Mouse (Mus musculus) testis, adult 2 months (tissue): ENCODE results near the gene Ankra2. TPM values are rescaled to one million over a fixed set of nuclear protein-coding genes. Genes with fewer than 3 reads are reported as not detected.
A peak's percentile ranks its signal among the peaks of the same experiment; 100 is the strongest.

Experiments
- H3K27ac ChIP-seq: fragments of 200-500 bp; 2 replicates; pipeline ENCODE4 v1.5.1; 2012; ENCODE audit warnings: low read depth, low read length; ENCODE audit not compliant: control insufficient read depth, insufficient read depth
- H3K27me3 ChIP-seq: fragments of 200-500 bp; 2 replicates; pipeline ENCODE4 v1.6.1; 2012; ENCODE audit warnings: mild to moderate bottlenecking, low read length, moderate library complexity; ENCODE audit not compliant: control insufficient read depth, insufficient read depth
- H3K36me3 ChIP-seq: fragments of 200-500 bp; 2 replicates; pipeline ENCODE4 v1.6.1; 2012; ENCODE audit warnings: mild to moderate bottlenecking, low read length; ENCODE audit not compliant: control insufficient read depth, insufficient read depth
- H3K4me1 ChIP-seq: fragments of 200-500 bp; 2 replicates; pipeline ENCODE4 v1.6.1; 2012; ENCODE audit warnings: low read length; ENCODE audit not compliant: control insufficient read depth, insufficient read depth
- H3K4me3 ChIP-seq: fragments of 200-500 bp; 2 replicates; pipeline ENCODE4 v1.5.1; 2012; ENCODE audit warnings: low read depth, mild to moderate bottlenecking, low read length, moderate library complexity, mixed read lengths; ENCODE audit not compliant: control insufficient read depth
- CTCF ChIP-seq: fragments of 200-500 bp; IDR thresholded peaks from 2 replicates; pipeline ENCODE4 v1.5.1; 2012; ENCODE audit warnings: low read depth, mild to moderate bottlenecking, inconsistent platforms, low read length, moderate library complexity; ENCODE audit not compliant: control insufficient read depth, insufficient read depth, insufficient replicate concordance
- POLR2A ChIP-seq: fragments of 200-500 bp; IDR thresholded peaks from 2 replicates; pipeline ENCODE4 v1.6.1; 2012; ENCODE audit warnings: low read depth, mild to moderate bottlenecking, inconsistent platforms, low read length, moderate library complexity; ENCODE audit not compliant: control insufficient read depth
- polyA plus RNA-seq: library from polyadenylated mRNA; depleted of rRNA; stranded (reverse); fragments of >200 nt; gene quantifications from 2 replicates; pipeline ENCODE4 v1.2.3, GENCODE M21; 2012

Ankra2 gene
- polyA plus RNA-seq, 1 experiment = 22.2 TPM

DNA sequence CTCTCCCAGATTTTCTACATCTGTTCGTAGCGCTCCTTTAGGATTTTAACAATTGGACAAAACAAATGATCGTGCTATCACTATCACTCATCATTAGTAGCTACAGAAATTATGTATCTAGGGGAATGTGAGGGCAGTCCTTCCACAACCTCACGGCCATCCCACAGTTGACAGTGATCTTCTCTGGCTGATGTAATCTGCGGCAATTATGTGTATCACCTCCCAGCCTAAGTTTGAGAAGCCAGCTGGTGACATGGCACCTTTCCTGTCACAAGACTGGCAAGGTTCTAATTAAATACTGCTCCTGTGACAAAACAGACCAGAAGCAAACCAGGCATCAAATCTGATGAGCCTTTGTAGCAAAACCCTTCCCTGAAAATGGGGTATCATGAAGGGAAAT is 45.1 kb downstream of the Ankra2 start:
- Histone ChIP-seq H3K36me3 (no peaks in the 10 kb centered on the region; the same call in none of the 2 replicates), H3K4me1 (peaks cover 2% of the 10 kb centered on the region; the same call in 1 of the 2 replicates), H3K27ac (no peak overlapping the region), H3K27me3 (no peaks in the 10 kb centered on the region), H3K4me3 (no peak overlapping the region)
- TF ChIP-seq POLR2A = no peak
- no peak for TF ChIP-seq CTCF

DNA sequence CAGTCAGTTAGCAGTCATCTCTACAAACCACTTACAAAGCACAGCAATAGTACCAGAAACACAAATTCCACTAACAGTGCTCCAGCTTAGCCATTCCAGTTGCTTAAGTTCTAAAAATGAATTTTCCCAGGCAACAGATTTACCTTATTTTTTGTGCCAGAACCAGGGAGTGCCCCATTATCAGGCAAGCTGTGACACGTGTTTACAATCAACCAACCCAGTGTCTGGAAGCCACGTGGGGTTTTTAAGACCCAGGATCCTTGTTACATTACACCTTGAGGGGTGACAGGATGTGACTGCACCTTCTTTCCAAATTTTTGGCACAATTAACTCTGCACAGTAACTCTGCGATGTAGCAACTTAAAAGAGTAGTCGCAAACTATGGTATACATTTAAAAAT is 45.9 kb downstream of the Ankra2 start:
- Histone ChIP-seq H3K4me1 (peaks cover 2% of the 10 kb centered on the region; the same call in 1 of the 2 replicates), H3K4me3 (no peak overlapping the region), H3K27ac (no peak overlapping the region), H3K36me3 (no peaks in the 10 kb centered on the region; the same call in none of the 2 replicates), H3K27me3 (no peaks in the 10 kb centered on the region)
- TF ChIP-seq CTCF = no peak
- no peak for TF ChIP-seq POLR2A

DNA sequence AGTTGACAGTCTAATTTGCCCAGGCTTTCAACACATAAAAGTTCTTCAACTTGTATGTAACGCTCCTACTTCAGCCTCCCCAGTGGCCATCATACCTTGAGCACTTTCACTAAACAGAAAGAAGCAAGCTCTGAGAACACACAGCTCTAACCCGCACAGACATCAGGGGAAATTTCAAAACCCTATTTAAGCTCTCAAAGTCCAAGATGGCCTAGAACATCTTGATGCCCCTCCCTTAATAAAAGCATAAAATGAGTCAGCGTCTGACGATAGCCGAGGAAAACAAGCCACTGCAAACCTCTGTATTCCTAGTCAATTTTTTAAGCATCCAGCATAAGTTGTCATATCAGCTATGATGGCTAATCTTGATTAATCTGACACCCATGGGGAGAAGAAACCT is 48.7 kb downstream of the Ankra2 start:
- no peak for TF ChIP-seq CTCF
- no peak overlapping the region for H3K4me3 ChIP-seq
- H3K4me1 ChIP-seq = no peaks in the 10 kb centered on the region; the same call in 1 of the 2 replicates
- no peaks in the 10 kb centered on the region; the same call in none of the 2 replicates for H3K36me3 ChIP-seq
- no peaks in the 10 kb centered on the region for H3K27me3 ChIP-seq
- no peak overlapping the region for H3K27ac ChIP-seq

DNA sequence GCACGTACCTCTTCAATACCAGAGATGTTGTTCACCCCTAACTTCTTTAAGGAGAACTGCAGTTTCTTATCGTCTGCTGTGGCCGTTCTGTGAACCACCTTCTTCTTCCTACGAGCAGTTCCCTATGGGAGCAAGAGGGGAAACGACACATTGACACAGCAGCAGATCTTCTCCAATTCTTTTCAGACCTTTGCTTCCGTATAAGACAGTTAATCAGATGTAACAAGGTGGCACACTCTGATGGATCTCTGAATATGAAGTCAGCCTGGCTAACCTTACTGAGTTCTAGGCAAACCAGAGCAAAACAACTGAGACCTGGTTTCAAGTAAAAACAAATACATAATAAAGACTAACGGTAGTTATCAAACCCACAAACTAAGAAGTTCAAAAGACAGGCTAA is 50.8 kb downstream of the Ankra2 start:
- TF ChIP-seq CTCF (no peak), POLR2A (no peak)
- Histone ChIP-seq H3K4me1 (no peaks in the 10 kb centered on the region), H3K36me3 (no peaks in the 10 kb centered on the region; the same call in none of the 2 replicates), H3K27me3 (no peaks in the 10 kb centered on the region), H3K27ac (no peak overlapping the region), H3K4me3 (no peak overlapping the region)

DNA sequence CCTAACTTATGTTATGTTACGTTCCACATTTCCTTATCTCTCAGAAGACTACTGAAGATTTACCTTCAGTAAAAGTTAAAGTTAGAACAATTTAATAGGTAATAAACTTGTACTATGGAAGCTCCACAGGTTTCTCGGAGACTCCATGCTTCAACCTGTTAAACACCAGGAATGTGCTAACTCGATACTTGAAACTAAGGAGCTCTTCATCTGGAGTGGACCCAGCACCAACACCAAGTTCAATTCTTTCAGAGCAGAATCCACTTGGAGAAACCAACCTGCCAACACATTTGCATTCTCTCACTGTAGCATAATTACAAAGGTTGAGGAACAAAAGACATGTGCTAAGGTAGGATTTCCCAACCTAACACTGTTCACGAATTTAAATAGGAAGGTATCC is 52.2 kb downstream of the Ankra2 start:
- TF ChIP-seq POLR2A = no peak
- no peak for TF ChIP-seq CTCF
- no peaks in the 10 kb centered on the region; the same call in none of the 2 replicates for H3K36me3 ChIP-seq
- H3K27me3 ChIP-seq = no peaks in the 10 kb centered on the region
- no peak overlapping the region for H3K27ac ChIP-seq
- H3K4me3 ChIP-seq = no peak overlapping the region; the same call in 1 of the 2 replicates
- H3K4me1 ChIP-seq = no peaks in the 10 kb centered on the region

DNA sequence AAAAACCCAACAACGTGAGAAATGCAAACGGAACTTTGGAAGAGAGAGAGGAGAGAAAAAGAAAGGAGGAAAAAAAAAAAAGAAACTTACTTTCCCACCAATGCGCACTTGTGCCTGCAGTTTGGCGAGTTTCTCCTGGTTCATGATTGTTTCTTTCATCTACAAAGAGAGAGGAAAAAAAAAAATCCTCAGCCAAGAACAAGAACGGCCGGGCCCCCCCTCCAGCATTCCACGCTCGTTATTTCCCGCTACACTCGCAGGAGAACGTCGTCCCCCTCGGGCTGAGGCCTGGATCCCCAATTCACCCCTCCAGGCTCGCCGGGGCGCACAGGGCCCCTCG is 53.2 kb downstream of the Ankra2 start:
- H3K27me3 ChIP-seq = no peaks in the 10 kb centered on the region
- H3K4me1 ChIP-seq = no peaks in the 10 kb centered on the region
- H3K27ac ChIP-seq = peak overlapping the region; percentile 33; the same call in 1 of the 2 replicates
- peak overlapping the region; percentile 99 for H3K4me3 ChIP-seq
- H3K36me3 ChIP-seq = no peaks in the 10 kb centered on the region; the same call in 1 of the 2 replicates
- no peak for TF ChIP-seq CTCF
- peak; percentile 38; the same call in 1 of the 2 replicates for TF ChIP-seq POLR2A

DNA sequence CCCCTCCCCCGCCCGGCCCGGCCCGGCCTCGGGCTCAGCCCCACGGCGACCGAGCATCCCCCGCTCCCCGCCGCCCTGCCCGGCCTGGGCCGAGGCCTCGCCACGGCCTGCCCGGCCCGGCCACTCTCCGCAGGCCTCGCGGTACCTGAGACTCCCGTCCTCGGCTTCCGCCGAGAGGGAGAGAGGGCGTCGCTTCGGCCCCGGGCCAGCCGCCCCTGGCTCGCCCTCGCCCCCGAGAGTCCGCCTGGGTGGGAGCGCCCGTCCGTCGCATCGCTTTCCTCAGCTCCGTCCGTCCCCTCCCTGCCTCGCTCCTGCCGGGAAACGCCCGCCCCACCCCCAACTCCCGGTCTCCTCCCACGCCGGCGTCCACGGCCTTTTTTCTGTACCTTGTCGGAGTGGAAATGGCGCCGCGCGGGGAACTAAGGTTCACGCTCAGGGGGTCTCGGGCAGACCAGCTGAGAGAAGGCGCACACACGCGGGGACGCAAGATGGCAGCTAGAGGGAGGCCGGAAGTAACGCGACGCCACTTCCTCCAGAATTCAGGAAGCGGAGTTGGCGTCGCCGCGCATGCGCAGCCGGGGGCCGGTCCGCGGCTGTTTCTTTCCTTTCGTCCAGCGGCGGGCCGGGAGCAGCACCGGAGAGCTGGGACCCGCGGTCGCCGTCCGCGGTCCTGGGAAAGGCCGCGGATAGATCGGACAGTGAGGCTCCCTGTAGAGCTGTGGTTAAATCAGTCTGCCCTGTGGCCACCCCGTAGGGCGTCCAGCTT is 53.8 kb downstream of the Ankra2 start, which contains the start of gene Btf3:
Btf3 (minus strand) TSS at position 527 of the 766 bp plus-strand sequence.
- H3K27me3 ChIP-seq = no peaks in the 10 kb centered on the region
- H3K27ac ChIP-seq = peak within 1 kb of the TSS; percentile 96
- H3K4me3 ChIP-seq = peak within 1 kb of the TSS; percentile 99
- TF ChIP-seq POLR2A = peak; percentile 91
- 0 out of 2 replicates have a peak, but pooled peaks have one; percentile 1 for TF ChIP-seq CTCF
- H3K4me1 ChIP-seq = no peaks in the 10 kb centered on the region
- no peaks in the 10 kb centered on the region for H3K36me3 ChIP-seq
